Mouse (Mus musculus) ovary, adult 18-20 months (tissue): Measurements from ENCODE around the gene Irs2.

ENCODE experiments used
- DNase-seq: peaks from one replicate; pipeline ENCODE4 v3.0.0; 2022; ENCODE audit warnings: low spot score, mixed read lengths

The Irs2 gene

GRCm38 (mm10) chr8:10952706-10953105, 55.6 kb downstream of the Irs2 start:
- no peak for DNase-seq

GRCm38 (mm10) chr8:10952235-10952634, 56.0 kb downstream of the Irs2 start:
- no peak for DNase-seq

- DNase-seq: no peak
Observed at GRCm38 (mm10) chr8:10951567-10951966, 56.7 kb downstream of the Irs2 start.

GRCm38 (mm10) chr8:10945939-10946740, 62.1 kb downstream of the Irs2 start:
- DNase-seq: peak; percentile 93

- no peak for DNase-seq
Observed at GRCm38 (mm10) chr8:10945490-10945889, 62.8 kb downstream of the Irs2 start.

- no peak for DNase-seq
Observed at GRCm38 (mm10) chr8:10943314-10944060, 64.8 kb downstream of the Irs2 start.

GRCm38 (mm10) chr8:10939883-10940282, 68.4 kb downstream of the Irs2 start:
- DNase-seq: no peak

- no peak for DNase-seq
Observed at GRCm38 (mm10) chr8:10939210-10939782, 69.0 kb downstream of the Irs2 start.

GRCm38 (mm10) chr8:10938284-10938683, 70.0 kb downstream of the Irs2 start:
- DNase-seq: no peak

GRCm38 (mm10) chr8:10936646-10937045, 71.6 kb downstream of the Irs2 start:
- DNase-seq: no peak

GRCm38 (mm10) chr8:10935231-10935630, 73.0 kb downstream of the Irs2 start:
- DNase-seq: peak; percentile 64
